Mouse (Mus musculus) leukemia stem cell, adult 10-12 weeks (primary cell): ENCODE measurements around the gene Ccdc116. TPM values are rescaled to one million over a fixed set of nuclear protein-coding genes. Genes with fewer than 3 reads are reported as not detected.

Source experiments
- polyA plus RNA-seq: library from polyadenylated mRNA; stranded (reverse); fragments of >175 nt; gene quantifications from 2 replicates; pipeline ENCODE4 v1.2.3, GENCODE M21; 2012; ENCODE audit warnings: low replicate concordance

Ccdc116 gene
- polyA plus RNA-seq, result 3.7 and 6.8 TPM in 2 replicates

DNA sequence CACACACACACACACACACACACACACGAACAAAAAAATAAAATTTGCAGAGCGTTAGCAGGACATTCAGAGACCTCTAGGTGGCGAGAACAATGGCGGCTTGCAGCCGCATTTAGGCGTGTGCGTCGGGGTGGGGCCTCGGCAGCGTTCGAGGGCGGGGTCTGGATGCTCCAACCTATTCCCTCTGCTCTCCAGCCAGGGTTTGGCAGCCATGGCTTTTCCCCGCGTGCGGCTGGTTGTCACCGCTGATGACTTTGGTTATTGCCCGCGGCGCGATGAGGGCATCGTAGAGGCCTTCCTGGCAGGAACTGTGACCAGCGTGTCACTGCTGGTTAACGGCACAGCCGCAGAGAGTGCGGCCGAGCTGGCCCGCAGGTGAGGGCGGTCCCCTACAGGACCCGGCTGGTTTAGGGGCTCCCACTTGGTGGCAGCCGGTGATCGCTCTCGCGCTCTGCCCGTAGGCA is at the start of gene Ccdc116:
TSS of gene Ccdc116 (minus strand) at position 458 of the 464 bp plus-strand sequence.

GRCm38 (mm10) chr16:17144339-17144738 is 2.7 kb downstream of the Ccdc116 start, which contains the start of gene Ydjc:
TSS of gene Ydjc (plus strand) at chr16:17144621.

GRCm38 (mm10) chr16:17132089-17132905 is 14.7 kb downstream of the Ccdc116 start, which contains the start of gene Sdf2l1:
TSS of gene Sdf2l1 (minus strand) at chr16:17132383.

DNA sequence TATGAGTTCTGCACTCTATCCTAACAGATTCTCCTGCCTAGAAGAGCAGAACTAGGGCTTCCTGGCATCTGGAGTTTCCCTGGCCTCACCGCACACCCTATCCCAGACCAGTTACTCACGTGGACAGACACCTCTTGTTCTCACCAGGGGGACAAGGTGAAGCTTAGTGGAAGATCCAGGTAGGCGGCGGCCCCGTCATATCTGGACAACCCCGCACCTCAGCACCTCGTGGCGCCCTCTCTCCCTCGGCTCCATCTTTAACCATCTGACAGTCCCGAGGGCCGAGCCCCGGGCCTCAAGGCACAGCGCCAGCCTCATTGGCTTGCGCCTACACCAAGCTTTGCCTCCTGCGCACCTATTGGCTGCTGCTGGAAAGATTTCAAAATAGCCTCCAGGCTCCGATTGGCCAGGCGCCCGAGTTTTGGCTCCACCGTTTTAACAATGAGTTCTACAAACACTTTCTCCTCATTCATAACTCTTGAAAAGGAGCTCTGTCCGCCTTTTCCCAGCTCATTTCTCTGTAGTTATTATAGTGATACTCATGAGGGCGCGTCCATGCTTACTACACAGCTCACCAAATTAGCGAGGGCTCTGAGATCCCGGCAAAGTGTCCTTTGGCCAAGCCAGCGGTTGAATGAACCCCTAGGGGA is 22.0 kb downstream of the Ccdc116 start, which contains the start of gene 2610318N02Rik:
TSS of gene 2610318N02Rik (minus strand) at position 297 of the 650 bp plus-strand sequence.

DNA sequence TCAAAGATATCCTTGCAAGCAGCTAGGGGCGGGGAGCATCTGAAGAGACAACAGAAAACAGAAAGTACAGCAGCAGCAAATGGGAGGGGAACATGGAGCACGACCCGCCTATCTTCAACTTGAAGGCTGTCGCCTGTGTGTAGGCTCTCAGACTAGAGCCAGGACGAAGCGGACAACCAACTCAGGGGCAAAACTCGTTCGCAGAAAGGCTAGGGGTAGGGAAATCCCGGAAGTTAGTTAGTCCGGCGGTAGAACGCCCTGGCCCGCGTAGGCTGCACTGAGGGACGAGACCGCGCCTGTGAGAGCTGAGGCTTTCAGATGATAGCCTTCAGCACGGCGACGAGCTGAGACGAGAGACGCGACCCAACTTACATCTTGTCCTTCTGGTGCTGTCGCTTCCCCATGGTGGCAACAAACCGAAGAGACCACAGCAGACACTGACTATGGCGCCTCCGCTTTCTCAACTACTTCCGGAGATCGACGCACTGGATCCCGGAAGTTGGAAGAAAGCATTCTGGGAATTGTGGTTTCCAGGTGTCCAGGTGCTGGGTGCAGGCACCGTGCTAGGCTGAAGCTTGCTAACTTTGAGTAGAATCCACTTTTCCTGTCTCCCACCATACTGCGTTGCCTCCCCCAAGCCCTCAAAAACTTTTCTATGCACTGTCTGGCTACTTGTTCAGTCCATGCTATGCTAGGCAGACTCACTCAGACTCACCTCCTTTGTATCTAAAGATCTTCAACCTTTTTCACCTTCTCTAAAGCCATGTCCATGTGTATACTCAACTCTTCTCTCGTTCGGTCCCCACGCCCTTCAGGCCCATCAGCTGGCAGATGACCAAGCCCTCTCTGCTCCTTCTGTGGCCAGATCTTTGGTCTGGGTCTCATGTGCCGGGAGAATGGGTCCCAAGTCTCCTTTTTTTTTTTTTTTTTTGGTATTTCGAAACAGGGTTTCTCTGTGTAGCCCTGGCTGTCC is 36.0 kb downstream of the Ccdc116 start, which contains the start of gene Ppil2:
TSS of gene Ppil2 (minus strand) at position 487 of the 973 bp plus-strand sequence.

Other genes starting within 250 kb of the Ccdc116 start
- gene Mapk1, start 163.8 kb downstream of the Ccdc116 start, polyA plus RNA-seq, result 38.0 and 46.6 TPM in 2 replicates
- gene Ypel1, start 77.5 kb downstream of the Ccdc116 start, polyA plus RNA-seq, result not detected in 2 replicates
- 51.0 and 90.8 TPM in 2 replicates for gene Ppil2, start 36.0 kb downstream of the Ccdc116 start, polyA plus RNA-seq
- 27.9 and 35.4 TPM in 2 replicates for gene 2610318N02Rik, start 22.1 kb downstream of the Ccdc116 start, polyA plus RNA-seq
- gene Sdf2l1, start 14.8 kb downstream of the Ccdc116 start, polyA plus RNA-seq, result 110 and 285 TPM in 2 replicates
- 97.8 and 103 TPM in 2 replicates for gene Ydjc, start 2.6 kb downstream of the Ccdc116 start, polyA plus RNA-seq
- 65.1 and 128 TPM in 2 replicates for gene Ube2l3, start 55.4 kb upstream of the Ccdc116 start, polyA plus RNA-seq
- gene Rimbp3, start 61.4 kb upstream of the Ccdc116 start, polyA plus RNA-seq, result 0.03 and 0.28 TPM in 2 replicates
- gene Hic2, start 86.3 kb upstream of the Ccdc116 start, polyA plus RNA-seq, result 1.7 and 2.8 TPM in 2 replicates
- gene Tmem191c, start 128.8 kb upstream of the Ccdc116 start, polyA plus RNA-seq, result 2.9 and 4.3 TPM in 2 replicates
- not detected in 2 replicates for gene Serpind1, start 184.1 kb upstream of the Ccdc116 start, polyA plus RNA-seq